Comparison of ENCODE assay signal across 8 mouse cellular contexts in the genomic region with DNA sequence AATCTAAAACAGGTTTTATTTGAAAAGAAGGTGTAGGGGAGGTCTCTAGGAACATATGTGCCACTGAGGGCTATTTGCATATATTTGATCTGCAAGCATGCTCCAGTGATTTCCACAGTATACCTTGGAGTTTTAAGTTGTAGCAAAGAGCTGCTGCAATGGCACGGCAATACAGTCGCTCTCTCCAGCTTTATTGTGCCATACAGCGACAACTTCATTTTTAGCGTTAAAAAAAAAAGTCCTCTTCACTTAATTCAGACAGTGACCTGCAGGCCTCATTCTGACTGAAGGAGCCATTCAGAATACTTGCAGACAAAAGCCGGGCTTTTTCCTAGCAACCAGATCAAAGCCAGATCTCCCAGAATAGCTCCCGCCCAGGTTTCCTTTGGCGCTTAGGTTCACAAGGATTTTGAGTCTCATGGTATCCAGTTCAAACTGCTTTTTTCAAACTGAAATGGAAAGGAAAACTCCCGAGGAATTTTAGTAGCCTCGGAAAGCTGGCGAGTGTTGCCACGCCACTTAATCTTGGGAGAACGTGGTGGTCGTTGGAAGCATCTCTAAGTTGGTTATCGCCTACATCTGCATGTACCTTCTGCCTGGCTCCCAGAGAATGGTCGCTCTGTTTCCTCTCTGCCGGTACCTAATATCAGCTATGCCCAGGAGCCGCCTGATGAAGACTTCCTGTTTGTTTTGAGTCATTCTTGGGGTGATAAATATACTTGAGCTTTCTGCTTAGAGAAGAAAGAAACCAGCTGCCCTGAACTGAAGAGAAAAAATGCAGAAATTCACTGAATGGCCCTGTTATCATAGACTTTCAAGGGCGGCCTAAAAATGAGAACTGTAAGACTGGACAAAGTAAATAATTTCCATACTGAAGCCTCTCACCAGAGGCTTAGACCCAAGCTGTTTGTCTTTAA.
DNase-seq lines count a peak whose midpoint lies in the region; ATAC-seq lines count a peak whose summit lies in the region.

No protein-coding gene starts in this region.

- H3K9me3 ChIP-seq in hindbrain, embryonic 16.5 days (ENCODE audit: control insufficient read depth, low read length): no peaks in the 10 kb centered on the region
- H3K9me3 ChIP-seq in liver, embryonic 15.5 days (replicated peaks): no peaks in the 10 kb centered on the region
- H3K9me3 ChIP-seq in neural tube, embryonic 11.5 days (ENCODE audit: control insufficient read depth, low read length): no peaks in the 10 kb centered on the region

- peak; percentile 56 for DNase-seq in adrenal gland, adult 2 months
- DNase-seq in adrenal gland, adult 8-10 months: no peak
- peak; percentile 42 for DNase-seq in neural tube, embryonic 11.5 days (ENCODE audit: low spot score)
- no peak for DNase-seq in layer of hippocampus, adult 9-10 months (ENCODE audit: low spot score)
- no peak for DNase-seq in layer of hippocampus, postnatal 14 days (ENCODE audit: low spot score in 2 of 2)

- no peak overlapping the region for H3K27ac ChIP-seq in hindbrain, embryonic 16.5 days (ENCODE audit: low read depth, low read length)
- H3K27ac ChIP-seq in liver, embryonic 15.5 days (replicated peaks): peak overlapping the region; percentile 48
- H3K27ac ChIP-seq in neural tube, embryonic 11.5 days (ENCODE audit: low read depth, low read length): peak overlapping the region; percentile 30; the same call in 1 of the 2 replicates

- H3K36me3 ChIP-seq in hindbrain, embryonic 16.5 days (ENCODE audit: control insufficient read depth, insufficient read depth, low read length): no peaks in the 10 kb centered on the region
- no peaks in the 10 kb centered on the region for H3K36me3 ChIP-seq in liver, embryonic 15.5 days (replicated peaks)
- no peaks in the 10 kb centered on the region for H3K36me3 ChIP-seq in neural tube, embryonic 11.5 days (ENCODE audit: control insufficient read depth, insufficient read depth, low read length)

- ATAC-seq in erythroid progenitor cell, adult 5-6 weeks (replicated peaks; ENCODE audit: low FRiP score, poor library complexity, severe bottlenecking): peak; percentile 62
- peak; percentile 49 for ATAC-seq in hindbrain, embryonic 16.5 days
- 0 out of 2 replicates have a peak, but pooled peaks have one; percentile 36 for ATAC-seq in liver, embryonic 15.5 days (ENCODE audit: insufficient read depth)
- no peak for ATAC-seq in neural tube, embryonic 11.5 days (ENCODE audit: insufficient read depth, low FRiP score, low TSS enrichment)

- no peaks in the 10 kb centered on the region for H3K27me3 ChIP-seq in hindbrain, embryonic 16.5 days (replicated peaks; ENCODE audit: control insufficient read depth, insufficient read depth, low read length)
- H3K27me3 ChIP-seq in liver, embryonic 15.5 days: no peaks in the 10 kb centered on the region
- no peaks in the 10 kb centered on the region for H3K27me3 ChIP-seq in neural tube, embryonic 11.5 days (ENCODE audit: control insufficient read depth, insufficient read depth, low read length)

- no peak overlapping the region for H3K9ac ChIP-seq in hindbrain, embryonic 16.5 days (ENCODE audit: low read depth, low read length)
- no peak overlapping the region for H3K9ac ChIP-seq in liver, embryonic 15.5 days
- H3K9ac ChIP-seq in neural tube, embryonic 11.5 days (ENCODE audit: low read length): no peak overlapping the region; the same call in 1 of the 2 replicates

- peak overlapping the region; percentile 16; the same call in 1 of the 2 replicates for H3K4me3 ChIP-seq in hindbrain, embryonic 16.5 days (ENCODE audit: low read length)
- H3K4me3 ChIP-seq in liver, embryonic 15.5 days (replicated peaks): no peak overlapping the region; the same call in 1 of the 2 replicates
- no peak overlapping the region for H3K4me3 ChIP-seq in neural tube, embryonic 11.5 days (ENCODE audit: low read depth, low read length)

- peaks cover 3% of the 10 kb centered on the region for H3K4me1 ChIP-seq in hindbrain, embryonic 16.5 days (ENCODE audit: control insufficient read depth, insufficient read depth, low read depth, low read length)
- peaks cover 29% of the 10 kb centered on the region for H3K4me1 ChIP-seq in liver, embryonic 15.5 days (replicated peaks)
- peaks cover 2% of the 10 kb centered on the region; the same call in 1 of the 2 replicates for H3K4me1 ChIP-seq in neural tube, embryonic 11.5 days (ENCODE audit: control insufficient read depth, insufficient read depth, low read length)

- H3K4me2 ChIP-seq in hindbrain, embryonic 16.5 days (ENCODE audit: low read length): peak overlapping the region; percentile 42
- H3K4me2 ChIP-seq in liver, embryonic 15.5 days: peak overlapping the region; percentile 60
- peak overlapping the region; percentile 7 for H3K4me2 ChIP-seq in neural tube, embryonic 11.5 days (ENCODE audit: low read depth)

- 7% methylated on average over 18 of the region's 18 CpGs for WGBS in hindbrain, embryonic 16.5 days
- 8% methylated on average over 18 of the region's 18 CpGs for WGBS in liver, embryonic 15.5 days (ENCODE audit: insufficient replicate concordance)
- WGBS in neural tube, embryonic 11.5 days: 8% methylated on average over 18 of the region's 18 CpGs

Comparison
In these comparisons a context has a peak if more than half of its experiments do, and no peak if none do; other contexts are left out.
1. DNase-seq: peak in adrenal gland, adult 2 months (single experiment) and neural tube, embryonic 11.5 days (single experiment); none in adrenal gland, adult 8-10 months (single experiment), layer of hippocampus, adult 9-10 months (single experiment) and layer of hippocampus, postnatal 14 days (0 of 2).
2. H3K4me2 ChIP-seq: peak in every context shown above with its lines; median percentile 60 in liver, embryonic 15.5 days; 42 in hindbrain, embryonic 16.5 days; 7 in neural tube, embryonic 11.5 days.